Mouse (Mus musculus) liver, embryonic 16.5 days (tissue): ENCODE data around the gene Atg7. TPM values are rescaled to one million over a fixed set of nuclear protein-coding genes. Genes with fewer than 3 reads are reported as not detected.

Experiments
- ATAC-seq: fragments of 200-750 bp; cut with Nextera tagmentation; 2 replicates; pipeline ENCODE4 v1.8.0; 2017; ENCODE audit warnings: low read depth, mild to moderate bottlenecking, moderate number of reproducible peaks, moderate library complexity
- H3K27ac ChIP-seq: fragments of 300-500 bp; sonication (generic); 2 replicates; pipeline ENCODE4 v1.5.1; 2014; ENCODE audit warnings: mild to moderate bottlenecking, low read length
- H3K27me3 ChIP-seq: fragments of 300-500 bp; sonication (generic); 2 replicates; pipeline ENCODE4 v1.6.1; 2014; ENCODE audit warnings: low read depth, low read length, mixed read lengths; ENCODE audit not compliant: control insufficient read depth, insufficient read depth
- H3K36me3 ChIP-seq: fragments of 300-500 bp; sonication (generic); 2 replicates; pipeline ENCODE4 v1.6.1; 2014; ENCODE audit warnings: mild to moderate bottlenecking; ENCODE audit not compliant: control insufficient read depth, insufficient read depth
- H3K4me1 ChIP-seq: fragments of 300-500 bp; sonication (generic); 2 replicates; pipeline ENCODE4 v1.6.1; 2014; ENCODE audit warnings: low read depth, low read length, mixed read lengths; ENCODE audit not compliant: control insufficient read depth
- H3K4me2 ChIP-seq: fragments of 300-500 bp; sonication (generic); 2 replicates; pipeline ENCODE4 v1.6.1; 2014; ENCODE audit warnings: low read depth, low read length, mixed read lengths
- H3K4me3 ChIP-seq: fragments of 300-500 bp; sonication (generic); 2 replicates; pipeline ENCODE4 v1.5.1; 2014; ENCODE audit warnings: low read depth, mild to moderate bottlenecking, low read length
- H3K9ac ChIP-seq: fragments of 300-500 bp; sonication (generic); 2 replicates; pipeline ENCODE4 v1.6.1; 2014; ENCODE audit warnings: low read depth, low read length
- H3K9me3 ChIP-seq: fragments of 300-500 bp; sonication (generic); replicated peaks from 2 replicates; pipeline ENCODE4 v1.6.1; 2016; ENCODE audit warnings: low read length; ENCODE audit not compliant: control insufficient read depth
- WGBS: fragments of 180-500 bp; shearing (Covaris S2); extraction: QIAGEN DNeasy Blood & Tissue Kit; methylation state at CpG from one replicate; pipeline ENCODE4 v1.1.7; 2014; ENCODE audit not compliant: insufficient replicate concordance; 5-methylcytosine and 5-hydroxymethylcytosine counted together
- polyA plus RNA-seq: library from polyadenylated mRNA; unstranded; fragments of >200 nt; fragmentation: Nextera tagmentation; extraction: Ambion mirVana; gene quantifications from 2 replicates; pipeline ENCODE4 v1.2.1, GENCODE M21; 2015

Atg7 gene
- polyA plus RNA-seq, 1 experiment from 2014 or later, result 13.2 TPM

DNA sequence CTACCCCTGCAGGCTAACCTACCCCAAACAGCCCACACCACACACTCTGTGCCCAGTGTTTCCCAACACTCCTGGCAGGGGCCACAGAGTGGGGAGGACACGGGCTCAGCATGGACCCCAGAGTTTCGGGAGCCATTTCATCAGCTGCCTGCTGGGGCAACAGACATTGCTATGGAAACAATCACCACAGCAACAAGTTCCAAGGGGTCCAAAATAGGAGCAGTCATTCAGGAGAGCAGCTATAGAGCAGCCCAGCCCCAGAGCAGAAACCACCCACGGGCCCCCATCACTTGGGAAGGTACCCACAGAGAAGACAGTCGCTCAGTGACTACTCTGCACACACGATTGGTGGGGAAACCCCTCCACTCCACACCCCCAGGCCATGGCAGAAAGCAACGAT lies 249.5 kb downstream of the Atg7 start:
- ATAC-seq, result no peak
- Histone ChIP-seq H3K36me3 (no peaks in the 10 kb centered on the region), H3K27me3 (no peaks in the 10 kb centered on the region), H3K4me1 (peaks cover 27% of the 10 kb centered on the region), H3K9me3 (no peaks in the 10 kb centered on the region), H3K9ac (no peak overlapping the region), H3K4me2 (no peak overlapping the region), H3K27ac (no peak overlapping the region), H3K4me3 (no peak overlapping the region)
- 56% methylated on average over 6 of the region's 6 CpGs for WGBS

DNA sequence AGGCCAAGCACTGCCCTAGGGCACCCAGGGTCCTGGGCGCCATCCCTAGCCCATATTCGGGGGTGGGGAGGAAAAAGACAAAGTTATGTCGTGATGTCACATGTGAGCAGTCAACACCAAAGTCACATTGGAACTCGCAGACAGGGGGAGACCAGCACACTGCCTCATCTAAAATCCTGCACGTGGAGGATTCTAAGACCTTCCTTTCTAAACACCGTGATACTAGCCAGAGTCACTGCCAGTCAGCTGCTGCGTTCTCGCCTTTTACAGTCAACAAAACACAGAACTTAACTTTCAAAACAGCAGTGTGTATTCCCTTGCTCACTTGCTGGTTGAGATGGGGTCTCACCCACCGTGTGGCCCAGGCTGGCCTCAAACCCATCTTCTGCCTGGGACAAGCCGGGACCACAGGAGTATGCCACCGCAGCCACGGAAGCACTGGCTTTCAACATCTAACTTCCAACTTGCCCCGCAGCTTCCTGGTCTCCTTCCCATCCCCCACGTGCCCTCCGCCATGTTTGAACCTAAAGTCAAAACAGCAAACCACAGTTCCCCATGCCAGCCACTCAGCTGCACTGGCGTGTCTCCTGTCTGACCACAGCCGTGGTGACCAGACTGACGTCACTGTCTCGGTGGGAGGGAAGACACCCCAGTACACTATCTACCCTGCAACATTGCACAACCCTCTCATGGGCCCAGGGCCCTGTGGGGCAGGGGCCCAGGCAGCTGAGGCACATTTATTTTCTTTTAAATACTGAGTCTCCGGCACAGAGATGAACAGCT lies 250.7 kb downstream of the Atg7 start:
- Histone ChIP-seq H3K36me3 (no peaks in the 10 kb centered on the region), H3K4me3 (no peak overlapping the region), H3K27ac (peak overlapping the region; percentile 65), H3K4me1 (peaks cover 26% of the 10 kb centered on the region), H3K27me3 (no peaks in the 10 kb centered on the region), H3K9me3 (no peaks in the 10 kb centered on the region), H3K4me2 (peak overlapping the region; percentile 26; the same call in 1 of the 2 replicates), H3K9ac (no peak overlapping the region)
- 26% methylated on average over 20 of the region's 20 CpGs for WGBS
- peak; percentile 89 for ATAC-seq

DNA sequence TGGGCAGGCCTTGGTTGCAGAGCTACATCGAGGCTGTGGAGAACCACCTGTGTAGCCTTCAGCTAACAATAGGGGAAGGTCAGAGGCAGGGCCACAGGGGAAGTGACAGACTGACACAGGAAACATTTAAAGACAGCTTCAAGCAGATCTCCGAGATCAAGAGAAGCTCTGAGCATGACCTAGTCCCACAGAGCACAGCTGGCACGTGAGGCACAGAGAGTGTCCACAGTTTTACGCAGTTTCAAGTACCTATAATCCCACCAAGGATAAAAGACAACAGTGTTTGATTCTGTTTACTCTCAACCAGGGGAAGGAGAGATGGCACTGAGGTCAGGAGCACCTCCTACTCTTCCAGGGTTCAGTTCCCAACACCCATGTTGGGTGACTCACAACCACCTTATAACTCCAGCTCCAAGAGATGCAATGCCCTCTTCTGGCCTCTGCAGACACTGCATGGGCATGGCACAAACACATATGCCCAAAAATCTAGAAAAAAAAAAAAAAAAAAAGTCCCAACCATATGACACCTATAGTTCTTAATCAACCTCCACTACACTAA lies 251.7 kb downstream of the Atg7 start:
- Histone ChIP-seq H3K27ac (peak overlapping the region; percentile 65), H3K4me1 (peaks cover 26% of the 10 kb centered on the region), H3K27me3 (no peaks in the 10 kb centered on the region), H3K9ac (no peak overlapping the region), H3K4me3 (no peak overlapping the region), H3K36me3 (no peaks in the 10 kb centered on the region), H3K9me3 (no peaks in the 10 kb centered on the region), H3K4me2 (no peak overlapping the region)
- 36% methylated on average over 4 of the region's 4 CpGs for WGBS
- ATAC-seq, result peak; percentile 10; the same call in 1 of the 2 replicates

DNA sequence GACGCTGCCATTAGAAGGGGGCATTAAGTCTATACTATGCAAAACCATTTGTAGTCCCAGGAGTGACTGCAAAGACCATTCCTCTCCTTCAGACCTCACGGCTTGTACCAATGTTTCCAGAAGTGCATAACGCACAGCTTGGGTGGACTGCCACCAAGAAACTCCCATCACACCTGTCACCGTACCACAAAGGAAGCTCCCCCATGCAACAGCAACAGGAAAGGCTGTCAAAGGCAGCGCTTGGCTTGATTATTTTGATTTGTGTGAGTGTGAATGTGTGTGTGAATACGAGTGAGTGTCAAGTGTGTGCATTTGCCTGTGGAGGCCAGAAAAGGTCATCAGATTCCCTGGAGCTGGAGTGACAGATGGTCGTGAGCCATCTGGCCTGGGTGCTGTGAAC lies 252.3 kb downstream of the Atg7 start:
- WGBS, result 81% methylated on average over 7 of the region's 7 CpGs
- no peak overlapping the region for H3K4me2 ChIP-seq
- no peaks in the 10 kb centered on the region for H3K36me3 ChIP-seq
- no peaks in the 10 kb centered on the region for H3K27me3 ChIP-seq
- ATAC-seq, result no peak
- no peak overlapping the region for H3K9ac ChIP-seq
- H3K4me3 ChIP-seq, result no peak overlapping the region
- H3K9me3 ChIP-seq, result no peaks in the 10 kb centered on the region
- peaks cover 31% of the 10 kb centered on the region for H3K4me1 ChIP-seq
- H3K27ac ChIP-seq, result no peak overlapping the region

DNA sequence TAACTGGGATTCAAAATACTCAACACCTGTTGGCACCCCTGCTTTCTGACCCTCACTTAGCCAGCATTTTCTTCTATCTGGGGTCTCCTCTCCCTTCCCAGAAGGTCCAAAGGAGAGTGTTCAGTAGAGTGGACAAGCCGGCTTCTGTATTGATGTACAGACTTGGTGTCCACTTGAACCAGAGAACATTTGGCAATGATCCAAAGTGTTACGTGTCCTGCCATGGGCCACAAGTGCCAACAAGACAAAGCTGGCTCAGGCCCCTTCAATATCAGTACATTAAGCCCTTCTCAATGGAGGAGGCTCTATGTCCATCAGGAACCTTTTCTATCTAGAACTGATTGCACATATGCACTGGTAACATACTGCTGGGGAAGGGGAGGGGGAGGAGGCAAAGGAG lies 253.4 kb downstream of the Atg7 start:
- WGBS, result 62% methylated on average over 2 of the region's 2 CpGs
- no peaks in the 10 kb centered on the region for H3K36me3 ChIP-seq
- H3K27me3 ChIP-seq, result no peaks in the 10 kb centered on the region
- no peak for ATAC-seq
- no peak overlapping the region for H3K27ac ChIP-seq
- H3K4me1 ChIP-seq, result peaks cover 36% of the 10 kb centered on the region
- H3K4me3 ChIP-seq, result no peak overlapping the region
- H3K9me3 ChIP-seq, result no peaks in the 10 kb centered on the region
- H3K4me2 ChIP-seq, result no peak overlapping the region
- H3K9ac ChIP-seq, result no peak overlapping the region

DNA sequence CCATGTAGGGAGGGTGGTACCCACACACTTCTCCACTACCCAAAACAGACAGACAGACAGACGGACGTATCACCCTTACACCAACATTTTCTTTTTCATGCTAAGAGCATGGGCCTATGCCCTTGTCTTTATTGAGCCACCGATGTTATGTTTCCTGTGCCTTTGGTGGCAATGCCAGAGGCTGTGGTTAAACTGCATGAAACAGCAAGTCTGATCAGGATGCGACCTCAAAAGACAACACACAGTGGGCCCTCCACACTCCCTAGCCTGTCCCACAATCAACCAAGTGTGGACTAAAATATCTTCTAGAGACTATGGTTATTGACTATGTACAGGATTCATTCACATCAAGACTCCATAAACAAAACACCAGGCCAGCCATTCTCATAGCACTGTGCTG lies 256.1 kb downstream of the Atg7 start:
- H3K4me1 ChIP-seq, result peaks cover 40% of the 10 kb centered on the region
- WGBS, result 37% methylated on average over 4 of the region's 4 CpGs
- H3K27me3 ChIP-seq, result no peaks in the 10 kb centered on the region
- no peak overlapping the region for H3K27ac ChIP-seq
- no peaks in the 10 kb centered on the region for H3K36me3 ChIP-seq
- no peak for ATAC-seq
- H3K4me2 ChIP-seq, result no peak overlapping the region
- H3K4me3 ChIP-seq, result no peak overlapping the region
- no peaks in the 10 kb centered on the region for H3K9me3 ChIP-seq
- no peak overlapping the region for H3K9ac ChIP-seq

DNA sequence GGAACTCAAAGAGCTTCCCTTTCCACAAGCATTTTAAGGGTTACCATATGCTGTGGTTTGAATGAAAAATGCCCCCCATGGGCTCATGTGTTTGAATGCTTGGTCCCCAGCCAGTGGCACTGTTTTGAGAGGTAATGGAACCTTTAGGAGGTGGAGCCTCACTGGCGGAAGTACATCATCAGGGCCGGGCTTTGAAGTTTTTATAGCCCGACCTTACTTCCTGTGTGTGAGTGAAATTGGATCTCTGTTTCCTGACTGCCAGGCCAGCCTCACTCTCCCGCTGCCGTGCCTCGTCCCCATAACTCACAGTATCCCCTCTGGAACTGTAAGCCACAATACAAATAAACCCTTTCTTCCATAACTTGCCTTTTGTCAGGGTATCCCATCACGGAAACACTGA lies 256.8 kb downstream of the Atg7 start:
- no peak overlapping the region for H3K4me3 ChIP-seq
- no peak for ATAC-seq
- no peaks in the 10 kb centered on the region for H3K36me3 ChIP-seq
- WGBS, result 51% methylated on average over 7 of the region's 7 CpGs
- H3K4me2 ChIP-seq, result no peak overlapping the region
- no peak overlapping the region for H3K9ac ChIP-seq
- no peaks in the 10 kb centered on the region for H3K9me3 ChIP-seq
- peaks cover 42% of the 10 kb centered on the region for H3K4me1 ChIP-seq
- no peak overlapping the region for H3K27ac ChIP-seq
- no peaks in the 10 kb centered on the region for H3K27me3 ChIP-seq

DNA sequence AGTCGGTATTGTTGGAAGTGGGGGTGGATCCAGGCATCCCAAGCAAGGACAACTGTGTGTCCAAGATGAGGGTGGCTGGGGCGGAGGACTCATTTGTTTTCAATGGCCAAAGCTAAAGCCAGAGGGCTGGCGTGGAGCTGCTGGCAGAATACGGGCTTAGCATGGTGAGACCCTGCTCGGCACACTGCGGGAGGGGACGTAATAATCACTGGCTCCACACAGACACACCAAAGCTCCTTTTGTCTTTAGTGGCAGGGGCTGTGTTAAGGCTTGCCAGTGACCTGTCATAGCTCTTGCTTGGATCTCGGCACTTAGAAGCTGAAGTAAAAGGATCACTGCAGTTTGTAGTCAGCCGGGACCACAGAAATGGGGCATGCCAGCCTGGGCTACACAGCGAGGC lies 257.3 kb downstream of the Atg7 start:
- H3K36me3 ChIP-seq, result no peaks in the 10 kb centered on the region
- H3K27me3 ChIP-seq, result no peaks in the 10 kb centered on the region
- no peak overlapping the region for H3K4me2 ChIP-seq
- peaks cover 44% of the 10 kb centered on the region for H3K4me1 ChIP-seq
- ATAC-seq, result no peak
- no peak overlapping the region for H3K4me3 ChIP-seq
- no peaks in the 10 kb centered on the region for H3K9me3 ChIP-seq
- H3K27ac ChIP-seq, result peak overlapping the region; percentile 20; the same call in 1 of the 2 replicates
- no peak overlapping the region for H3K9ac ChIP-seq
- 72% methylated on average over 10 of the region's 10 CpGs for WGBS

DNA sequence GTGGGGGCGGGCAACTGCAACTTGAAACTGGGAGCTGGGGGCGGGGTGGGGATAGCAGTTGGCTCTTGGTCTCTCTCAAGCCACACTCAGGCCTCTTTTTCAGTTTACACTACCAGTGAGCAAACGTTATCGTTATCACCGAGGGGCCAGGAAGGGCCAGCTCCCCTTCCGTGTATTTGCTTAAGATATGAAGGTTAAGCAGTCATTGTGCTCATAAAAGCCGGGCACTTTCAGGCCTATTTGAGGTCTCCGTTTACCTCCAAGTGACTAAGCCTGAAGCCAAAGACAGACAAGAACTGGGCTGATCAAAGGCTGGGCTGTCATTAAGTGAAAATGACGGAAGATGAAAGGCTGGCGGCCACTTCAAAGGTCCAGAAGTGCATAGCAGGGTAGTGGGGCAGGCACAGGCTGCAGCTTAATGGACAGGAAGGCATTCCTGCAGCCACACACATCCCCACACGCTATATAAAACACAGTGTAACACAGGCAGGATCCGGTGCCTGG lies 258.5 kb downstream of the Atg7 start:
- peak overlapping the region; percentile 11 for H3K4me3 ChIP-seq
- 9% methylated on average over 12 of the region's 12 CpGs for WGBS
- ATAC-seq, result peak; percentile 89

More for the DNA sequence above, 258.5 kb downstream of the Atg7 start:
- Histone ChIP-seq H3K9ac (peak overlapping the region; percentile 24), H3K27ac (peak overlapping the region; percentile 82), H3K36me3 (no peaks in the 10 kb centered on the region), H3K4me1 (peaks cover 55% of the 10 kb centered on the region), H3K9me3 (no peaks in the 10 kb centered on the region), H3K4me2 (peak overlapping the region; percentile 50), H3K27me3 (no peaks in the 10 kb centered on the region)
